12 mouse cellular contexts compared by ENCODE assay signal in the genomic region with DNA sequence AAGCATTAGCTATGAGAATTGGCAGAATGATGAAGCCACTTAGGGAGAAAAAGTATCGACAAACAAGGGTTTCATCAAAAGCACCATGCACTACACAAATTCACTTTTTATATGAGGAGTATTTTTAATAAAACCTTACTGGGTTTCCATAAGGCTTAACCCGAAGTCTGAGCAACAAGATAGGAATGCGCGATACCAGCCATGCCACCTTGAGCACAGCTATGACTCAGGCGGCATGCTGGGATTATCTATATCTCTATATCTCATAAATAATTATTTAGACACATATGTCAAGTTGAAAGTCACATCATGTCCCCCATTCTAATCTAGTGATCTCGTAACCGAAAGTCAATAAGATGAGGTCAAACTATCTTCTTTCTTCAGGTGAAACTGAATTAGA.
"Had no signal": no experiment of that assay in that cellular context is flagged by ENCODE, and none has a peak within 500 bp of the region (broad histone marks: within the 10 kb centered on the region; RNA-seq: fewer than 3 reads in every experiment).

No protein-coding gene starts in this region.

- DNase-seq: gastrocnemius, adult 2 months; gastrocnemius, postnatal 10 days; gastrocnemius, postnatal 25 days; heart, adult 18-20 months; heart, postnatal 10 days; heart, postnatal 4 days; kidney, adult 18-20 months; kidney, adult 8-10 months; kidney, postnatal 10 days; kidney, postnatal 25 days; kidney, postnatal 4 days; left cerebral cortex, postnatal 4 days had no signal
